Mouse (Mus musculus) left cerebral cortex, postnatal 4 days (tissue): ENCODE measurements around the gene Vmn1r169. TPM values are rescaled to one million over a fixed set of nuclear protein-coding genes. Genes with fewer than 3 reads are reported as not detected.
"Not testable (repeated sequence)": the region's sequence is repeated elsewhere in the genome, so short reads cannot be mapped to it uniquely, and the experiment has no call there.

Experiments
- DNase-seq: peaks from one replicate; pipeline ENCODE4 v3.0.0-alpha.2; 2022
- intact Hi-C: fragments of 180-260 bp; cut with DNase I; formaldehyde crosslinking; loops from one replicate; pipeline ENCODE4 v1.15.1; 2025
- total RNA-seq, 2 experiments: library from RNA; stranded (reverse); gene quantifications; 2 replicates each; pipeline ENCODE4 v1.2.3; 2021

Gene Vmn1r169
- total RNA-seq = not detected

DNA sequence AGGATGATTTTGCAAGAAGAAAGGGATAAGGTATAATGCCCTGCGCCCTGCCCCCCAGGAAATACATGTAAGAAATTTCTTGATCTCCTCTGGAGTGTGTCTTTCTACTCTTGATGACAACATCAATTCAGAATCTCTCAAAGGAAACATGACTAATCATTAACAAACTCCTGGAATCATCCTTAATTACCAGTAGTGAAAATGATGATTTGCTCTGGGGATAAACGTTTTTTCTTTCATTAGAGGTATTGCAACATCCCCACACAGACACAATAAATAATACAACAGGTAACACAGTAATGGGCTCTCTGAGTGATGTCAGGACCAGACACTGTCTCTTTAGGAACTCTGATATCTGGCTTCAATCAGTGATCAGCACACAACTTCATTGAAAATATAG, at the start of gene Vmn1r169:
Gene Vmn1r169, plus strand, starts transcription at position 301 of the 400 bp plus-strand sequence.
- intact Hi-C loops, DNase-seq: not testable (repeated sequence)

DNA sequence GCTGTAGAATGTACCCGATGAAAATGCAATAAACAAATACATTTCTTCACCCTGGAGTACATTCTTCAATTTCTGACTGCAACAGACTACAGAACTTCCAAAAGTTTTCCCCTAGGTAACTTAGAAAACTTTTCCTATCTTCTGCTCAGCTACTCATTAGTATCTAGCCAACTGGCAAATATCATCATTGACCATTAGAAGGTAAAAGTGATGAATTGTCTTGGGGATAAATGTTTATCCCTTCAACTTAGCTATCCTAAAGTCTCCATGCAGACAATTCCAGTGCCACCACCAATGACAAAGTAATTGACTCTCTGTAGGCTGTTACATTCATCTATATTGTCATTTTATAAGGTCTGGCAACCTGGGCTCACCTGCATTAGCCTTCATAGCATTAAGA, 35.9 kb upstream of the Vmn1r169 start, which contains the start of gene Vmn1r168:
Gene Vmn1r168, plus strand, starts transcription at position 301 of the 400 bp plus-strand sequence.
- DNase-seq, intact Hi-C loops: not testable (repeated sequence)

DNA sequence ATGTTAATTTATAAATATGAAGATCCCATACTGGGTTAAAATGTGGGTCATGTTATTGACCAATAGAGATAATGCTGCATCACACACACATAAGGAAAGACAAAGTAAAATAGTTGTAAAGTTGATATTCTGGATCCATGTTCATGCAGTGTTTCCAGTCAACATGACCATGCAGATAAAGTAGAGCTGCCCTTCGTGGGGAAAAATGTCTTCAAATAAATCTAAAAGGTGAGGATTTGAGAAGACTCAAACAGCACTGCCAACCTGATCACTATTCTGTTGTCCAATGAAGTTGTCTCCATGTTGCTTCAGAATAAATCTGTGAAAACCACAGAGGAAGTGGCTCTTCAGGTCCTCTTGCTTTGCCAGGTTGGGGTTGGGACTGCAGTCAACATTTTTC, 30.5 kb downstream of the Vmn1r169 start, which contains the start of gene Vmn1r170:
Gene Vmn1r170, plus strand, starts transcription at position 301 of the 400 bp plus-strand sequence.
- intact Hi-C loops, DNase-seq: not testable (repeated sequence)

Other genes starting within 250 kb of the Vmn1r169 start
- gene Nlrp5, start 189.6 kb upstream of the Vmn1r169 start, total RNA-seq = under 1 TPM in 1 of 2 experiments, not detected in 1; 0.24 TPM
- gene Vmn1r167, start 68.3 kb upstream of the Vmn1r169 start, total RNA-seq = not detected
- gene Vmn1r168, start 35.8 kb upstream of the Vmn1r169 start, total RNA-seq = not detected
- not detected for gene Vmn1r170, start 30.6 kb downstream of the Vmn1r169 start, total RNA-seq
- not detected for gene Vmn1r171, start 55.2 kb downstream of the Vmn1r169 start, total RNA-seq
- gene Vmn1r172, start 82.8 kb downstream of the Vmn1r169 start, total RNA-seq = not detected
- gene Vmn1r173, start 125.2 kb downstream of the Vmn1r169 start, total RNA-seq = not detected
- gene Vmn1r174, start 176.7 kb downstream of the Vmn1r169 start, total RNA-seq = not detected
- gene Vmn1r175, start 235.1 kb downstream of the Vmn1r169 start, total RNA-seq = not detected